Mouse (Mus musculus) ES-CJ7 (cell line): ENCODE data around the gene Ntm.

Source experiments
- DNase-seq: peaks from one replicate; pipeline ENCODE4 v3.0.0; 2011; ENCODE audit warnings: low read depth, low spot score

The Ntm gene

DNA sequence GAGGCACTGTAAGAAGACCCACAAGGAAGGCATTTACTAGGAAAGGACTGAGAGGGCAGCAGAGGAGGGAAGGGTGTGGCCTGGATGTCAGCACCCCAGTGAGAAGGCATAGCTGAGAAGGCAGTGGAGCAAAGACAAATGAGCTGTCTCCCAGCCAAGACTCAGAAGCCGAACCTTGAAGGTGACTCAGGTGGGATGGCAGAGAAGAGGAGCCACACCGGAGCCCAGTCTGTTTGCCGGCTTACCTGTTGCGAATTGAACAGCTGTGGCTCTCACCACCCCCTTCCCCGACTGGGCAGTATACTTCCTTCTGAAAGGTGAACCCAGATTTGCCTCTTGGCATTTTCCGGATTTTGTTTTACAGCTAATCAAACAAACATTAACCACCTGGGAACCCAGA is 902.6 kb downstream of the Ntm start:
- no peak for DNase-seq

- no peak for DNase-seq
Measured at GRCm38 (mm10) chr9:29058811-29059210, 904.1 kb downstream of the Ntm start.

GRCm38 (mm10) chr9:29055637-29056036 is 907.3 kb downstream of the Ntm start:
- no peak for DNase-seq

- peak; percentile 59 for DNase-seq
Measured at GRCm38 (mm10) chr9:29036466-29036865, 926.5 kb downstream of the Ntm start.

- DNase-seq, result peak; percentile 4
Measured at GRCm38 (mm10) chr9:29036058-29036457, 926.9 kb downstream of the Ntm start.

- no peak for DNase-seq
Measured at GRCm38 (mm10) chr9:29026410-29026809, 936.5 kb downstream of the Ntm start.

DNA sequence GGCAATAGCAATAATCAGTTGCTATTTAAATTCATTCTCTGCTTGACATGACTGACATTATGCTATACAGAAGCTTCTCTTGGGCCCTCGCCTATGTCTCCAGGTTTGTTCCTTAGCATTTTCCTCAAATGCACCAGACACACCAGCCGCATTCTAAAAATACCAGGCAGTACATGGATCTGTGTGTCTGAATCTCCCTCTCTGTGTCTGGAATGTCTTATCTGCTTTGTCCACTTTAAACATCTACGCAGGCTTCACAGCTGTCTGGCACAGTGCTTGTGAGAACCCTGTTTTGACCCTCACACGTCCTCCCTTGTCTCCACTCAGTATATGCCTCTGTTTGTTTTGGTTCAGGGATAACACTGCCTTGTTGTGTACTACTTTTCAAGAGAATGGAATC is 937.3 kb downstream of the Ntm start:
- DNase-seq, result no peak

DNA sequence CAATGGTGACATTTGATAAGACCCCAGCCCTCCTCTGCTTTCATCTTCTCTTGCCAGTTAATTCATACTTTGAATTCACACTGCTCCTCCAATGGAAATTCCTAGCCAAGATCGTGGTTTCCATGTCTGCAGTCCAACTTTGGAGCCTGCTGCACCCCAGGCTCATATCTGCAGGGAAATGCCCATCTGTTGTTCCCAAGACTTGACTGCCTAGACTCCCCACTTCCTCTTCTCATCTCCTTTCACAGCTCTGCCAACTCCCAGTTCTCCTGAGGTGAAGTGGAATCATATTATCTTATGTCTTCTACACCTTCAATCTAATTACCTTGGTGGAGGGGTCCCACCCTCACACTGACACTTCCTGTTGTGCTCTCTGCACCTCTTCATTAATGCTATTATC is 937.8 kb downstream of the Ntm start:
- DNase-seq, result no peak

- DNase-seq, result no peak
Measured at GRCm38 (mm10) chr9:29016879-29017278, 946.1 kb downstream of the Ntm start.

GRCm38 (mm10) chr9:29013881-29014280 is 949.1 kb downstream of the Ntm start:
- no peak for DNase-seq

- no peak for DNase-seq
Measured at GRCm38 (mm10) chr9:29012541-29012940, 950.4 kb downstream of the Ntm start.

DNA sequence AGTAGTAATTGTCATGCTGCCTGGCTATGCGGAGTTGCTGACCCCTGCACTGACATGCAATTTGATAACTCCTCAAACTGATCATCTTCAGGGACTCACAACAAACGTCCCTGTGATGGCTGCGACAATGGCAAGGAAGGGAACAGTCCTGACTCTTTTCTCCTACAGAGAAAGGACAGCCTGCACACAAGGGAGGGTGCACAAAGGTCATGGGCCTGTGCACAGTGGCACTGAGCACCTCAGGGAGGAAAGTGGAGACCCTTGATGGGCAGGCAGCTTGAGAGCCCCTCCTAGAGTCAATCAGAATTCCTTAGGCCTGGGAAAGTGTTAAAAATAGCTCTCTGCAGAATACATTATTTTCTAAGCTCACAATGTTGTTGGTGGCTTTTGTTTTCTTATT is 951.5 kb downstream of the Ntm start:
- DNase-seq, result no peak

DNA sequence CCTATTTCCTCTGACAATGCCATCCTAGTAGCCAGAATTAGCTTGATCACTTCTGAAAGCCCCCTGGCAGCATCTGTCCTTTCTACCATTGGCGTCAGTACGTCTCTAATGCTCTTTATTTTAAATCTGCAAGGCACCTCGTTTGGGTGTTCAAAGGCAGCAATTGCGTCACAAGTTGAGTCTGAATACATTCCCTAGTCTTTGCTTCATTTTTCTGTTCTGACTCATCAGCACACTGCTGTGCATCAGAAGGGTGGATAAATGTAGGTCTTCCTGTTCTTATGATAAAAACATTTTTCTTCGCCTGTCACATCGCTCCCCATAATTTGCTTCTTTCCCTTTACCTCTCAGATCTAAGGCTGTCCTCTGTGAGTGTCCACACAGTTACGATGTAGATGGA is 958.4 kb downstream of the Ntm start:
- DNase-seq, result no peak

GRCm38 (mm10) chr9:28999951-29000351 is 963.0 kb downstream of the Ntm start:
- DNase-seq, result no peak

GRCm38 (mm10) chr9:28977275-28977674 is 985.7 kb downstream of the Ntm start:
- no peak for DNase-seq

GRCm38 (mm10) chr9:28969455-28969854 is 993.5 kb downstream of the Ntm start:
- DNase-seq, result no peak
